Mouse (Mus musculus) retina, embryonic 14.5 days (tissue): ENCODE measurements around the gene Ypel5.

Experiments
- DNase-seq: peaks from one replicate; pipeline ENCODE4 v3.0.0-alpha.2; 2015; ENCODE audit warnings: low spot score

The Ypel5 gene

DNA sequence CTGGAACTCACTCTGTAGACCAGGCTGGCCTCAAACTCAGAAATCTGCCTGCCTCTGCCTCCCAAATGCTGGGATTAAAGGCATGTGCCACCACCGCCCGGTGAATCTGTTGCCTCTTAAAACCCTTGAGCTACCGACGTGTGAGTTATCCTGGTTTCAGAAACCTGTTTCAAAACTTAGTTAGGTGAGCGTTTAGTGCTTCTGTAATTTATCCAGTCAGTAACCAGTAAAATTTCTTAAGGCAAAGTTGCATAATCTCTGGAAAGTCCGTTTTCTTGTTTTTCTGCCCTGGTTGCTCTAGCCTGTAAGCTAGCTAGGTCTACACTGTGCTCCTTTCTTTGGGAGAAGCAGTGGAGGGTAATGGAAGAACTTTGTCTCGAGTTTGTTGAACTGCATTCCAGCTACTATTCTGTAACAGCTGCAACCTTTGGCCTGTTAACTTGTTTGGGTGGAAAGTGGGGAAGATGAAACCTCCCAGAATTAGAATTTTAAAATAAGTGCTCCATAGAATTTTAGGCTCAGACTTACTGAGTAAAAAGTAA lies 8.8 kb downstream of the Ypel5 start:
- DNase-seq, result no peak

- no peak for DNase-seq
These were observed 9.3 kb downstream of the Ypel5 start for GRCm38 (mm10) chr17:72845521-72845920.

- DNase-seq, result no peak
These were observed 19.0 kb downstream of the Ypel5 start for GRCm38 (mm10) chr17:72855298-72855697.

DNA sequence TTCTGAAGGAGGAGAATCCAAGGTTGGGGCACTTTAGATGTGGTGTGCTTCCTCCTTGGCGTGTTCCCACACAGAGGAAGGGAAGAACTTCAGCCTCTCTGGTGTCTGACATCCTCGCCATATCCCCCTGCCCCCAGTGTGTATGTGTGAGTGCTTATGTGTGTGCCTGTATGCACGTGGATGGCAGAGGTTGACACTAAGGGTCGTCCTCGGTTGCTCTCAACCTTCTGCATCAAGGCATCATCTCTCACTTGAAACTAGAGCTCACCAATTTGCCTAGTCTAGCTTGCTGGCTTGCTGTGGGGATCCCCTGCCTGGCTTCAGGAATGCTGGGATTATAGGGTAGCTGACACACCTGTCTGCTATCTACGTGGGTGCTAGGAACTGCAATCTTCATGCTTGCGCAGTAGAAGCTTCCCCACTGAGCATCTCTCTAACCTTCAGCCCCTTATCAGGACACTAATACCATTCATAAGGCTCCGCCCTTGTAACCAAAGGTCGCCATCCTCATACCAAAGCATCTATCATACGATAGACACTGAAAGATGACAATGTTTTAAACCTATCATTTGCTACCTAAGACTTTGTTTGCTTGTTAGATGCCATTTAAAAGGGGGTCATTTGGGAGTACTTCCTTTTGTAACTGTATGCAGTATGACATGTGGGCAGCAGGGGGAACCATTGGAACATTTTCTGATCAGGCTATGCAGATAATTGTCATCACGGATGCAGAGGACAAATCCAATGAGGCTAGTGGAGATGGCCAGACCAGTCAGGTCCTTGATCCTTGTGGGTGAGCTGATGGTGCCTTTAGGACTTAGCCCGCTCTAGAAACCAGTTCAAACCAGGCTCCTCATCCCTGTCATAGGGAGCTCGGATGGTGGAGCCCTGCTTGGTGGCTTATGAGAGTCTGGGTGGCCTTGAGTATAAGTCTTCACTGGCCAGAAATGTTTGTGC lies 21.7 kb downstream of the Ypel5 start:
- DNase-seq, result peak; percentile 81

GRCm38 (mm10) chr17:72863226-72863625 lies 27.0 kb downstream of the Ypel5 start:
- DNase-seq, result no peak

DNA sequence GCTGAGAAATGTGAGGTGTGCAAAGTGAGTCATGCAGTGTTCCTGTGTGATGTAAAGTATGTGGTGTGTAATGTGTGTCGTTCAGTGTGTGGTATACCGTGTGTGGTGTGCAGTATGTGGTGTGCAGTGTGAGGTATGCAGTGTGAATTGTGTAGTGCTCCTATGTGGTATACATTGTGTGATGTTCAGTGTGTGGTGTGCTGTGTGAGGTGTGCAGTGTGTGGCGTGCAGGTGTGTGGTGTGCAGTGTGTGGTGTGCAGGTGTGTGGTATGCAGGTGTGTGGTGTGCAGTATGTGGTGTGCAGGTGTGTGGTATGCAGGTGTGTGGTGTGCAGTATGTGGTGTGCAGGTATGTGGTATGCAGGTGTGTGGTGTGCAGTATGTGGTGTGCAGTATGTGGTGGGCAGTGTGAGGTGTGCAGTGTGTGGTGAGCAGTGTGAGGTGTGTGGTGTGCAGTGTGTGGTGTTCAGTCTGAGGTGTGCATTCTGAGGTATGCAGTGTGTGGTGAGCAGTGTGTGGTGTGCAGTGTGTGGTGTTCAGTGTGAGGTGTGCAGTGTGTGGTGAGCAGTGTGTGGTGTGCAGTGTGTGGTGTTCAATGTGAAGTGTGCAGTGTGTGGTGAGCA lies 30.5 kb downstream of the Ypel5 start:
- no peak for DNase-seq

DNA sequence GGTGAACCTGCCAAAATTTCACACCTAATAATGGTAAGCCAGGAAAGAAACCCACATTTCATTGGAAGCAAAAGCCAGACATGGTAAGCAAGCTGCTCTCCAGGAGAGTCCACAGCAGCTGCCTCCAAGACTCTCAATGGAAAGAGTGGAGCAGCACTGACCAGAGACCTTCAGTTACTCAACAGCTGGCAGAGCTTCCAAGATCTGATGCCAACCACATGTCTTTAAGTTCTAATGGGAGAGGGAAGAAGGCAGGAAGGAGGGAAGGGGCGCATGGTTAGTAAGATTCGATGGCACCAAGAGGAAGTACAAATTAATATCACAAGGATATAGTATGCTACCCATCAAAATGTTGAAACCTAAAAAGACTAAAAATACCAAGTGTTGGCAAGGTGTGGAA lies 31.9 kb downstream of the Ypel5 start:
- DNase-seq, result no peak

- no peak for DNase-seq
These were observed 42.7 kb downstream of the Ypel5 start for GRCm38 (mm10) chr17:72878979-72879378.

GRCm38 (mm10) chr17:72880156-72880555 lies 43.9 kb downstream of the Ypel5 start:
- DNase-seq, result no peak

- no peak for DNase-seq
These were observed 44.8 kb downstream of the Ypel5 start for GRCm38 (mm10) chr17:72881051-72881450.

DNA sequence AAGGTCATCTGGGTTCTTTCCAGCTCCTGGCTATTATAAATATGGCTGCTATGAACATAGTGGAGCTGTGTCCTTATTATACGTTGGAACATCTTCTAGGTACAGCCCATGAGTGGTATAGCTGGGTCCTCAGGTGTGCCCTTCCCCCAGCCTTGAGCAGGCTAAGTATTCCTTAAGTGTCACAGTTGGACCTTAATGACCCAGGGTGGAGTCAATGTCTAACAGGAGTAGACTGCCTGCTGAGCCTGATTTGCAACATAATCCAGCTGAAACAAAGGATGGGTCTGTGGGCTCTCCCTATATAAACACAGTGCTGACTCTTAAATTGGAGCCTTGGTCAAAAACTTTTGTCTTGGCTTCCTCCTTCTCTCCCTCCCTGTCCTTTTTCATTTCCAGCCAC lies 45.6 kb downstream of the Ypel5 start:
- no peak for DNase-seq

- peak; percentile 87 for DNase-seq
These were observed 53.5 kb downstream of the Ypel5 start for GRCm38 (mm10) chr17:72889556-72890397.

DNA sequence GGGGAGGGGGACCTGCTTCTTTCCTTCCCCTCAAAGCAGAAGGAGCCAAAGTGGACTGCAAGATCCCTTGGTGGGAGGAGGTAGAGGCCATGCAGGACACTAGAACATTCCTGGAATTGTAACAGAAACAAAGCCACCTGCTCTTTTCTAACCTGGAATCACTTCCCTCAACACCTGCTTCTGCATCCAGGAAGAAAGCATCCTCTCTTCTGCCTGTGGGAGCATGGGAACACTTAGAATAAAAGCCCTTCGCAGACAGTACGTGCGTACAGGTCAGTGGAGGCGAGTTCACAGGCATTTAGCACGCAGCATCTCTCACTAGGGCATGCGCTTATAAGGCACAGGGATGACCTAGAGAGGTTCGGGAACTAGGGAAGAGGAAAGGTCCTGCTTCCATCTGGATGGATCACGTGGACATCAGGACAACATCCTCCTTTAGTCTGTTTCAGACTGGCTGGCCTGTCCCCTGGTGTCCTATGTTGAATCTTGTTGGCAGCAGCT lies 54.2 kb downstream of the Ypel5 start:
- no peak for DNase-seq

DNA sequence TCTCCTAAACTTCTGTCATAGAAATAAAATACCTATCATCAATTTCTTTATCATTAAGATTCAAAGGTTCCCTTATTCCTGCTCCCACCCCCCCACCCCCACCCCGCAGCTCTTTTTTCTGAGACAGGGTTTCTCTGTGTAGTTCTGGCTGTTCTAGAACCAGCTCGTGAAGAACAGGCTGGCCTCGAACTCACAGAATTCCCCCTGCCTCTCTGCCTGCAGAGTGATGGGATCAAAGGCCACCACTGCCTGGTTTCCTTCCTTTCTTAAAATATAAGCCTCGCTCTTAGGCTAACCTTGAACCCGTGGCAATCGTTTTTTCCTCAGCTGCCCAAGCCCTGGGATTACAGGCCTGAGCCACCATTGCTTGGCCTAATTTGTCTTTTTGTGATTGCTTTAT lies 55.3 kb downstream of the Ypel5 start:
- DNase-seq, result no peak

GRCm38 (mm10) chr17:72895506-72895905 lies 59.3 kb downstream of the Ypel5 start:
- no peak for DNase-seq

- no peak for DNase-seq
These were observed 60.8 kb downstream of the Ypel5 start for GRCm38 (mm10) chr17:72897076-72897475.

DNA sequence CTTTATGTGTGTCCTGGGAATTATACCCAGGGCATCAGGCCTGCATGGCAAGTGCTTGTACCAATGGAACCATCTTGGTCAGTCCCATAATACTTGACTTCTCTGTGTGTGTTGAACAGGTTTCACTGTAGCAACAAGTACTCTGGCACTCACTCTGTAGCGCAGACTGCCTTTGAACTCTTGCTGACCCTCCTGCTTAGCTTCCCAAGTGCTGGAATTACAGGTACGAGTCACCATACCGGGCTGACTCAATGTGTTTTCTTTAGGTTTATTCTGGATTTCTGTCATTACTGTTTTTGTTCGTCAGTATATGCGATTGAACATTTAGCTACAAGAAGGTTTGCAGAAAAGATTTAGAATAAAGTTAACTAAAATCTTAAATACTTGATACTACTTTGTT lies 61.7 kb downstream of the Ypel5 start:
- DNase-seq, result no peak

DNA sequence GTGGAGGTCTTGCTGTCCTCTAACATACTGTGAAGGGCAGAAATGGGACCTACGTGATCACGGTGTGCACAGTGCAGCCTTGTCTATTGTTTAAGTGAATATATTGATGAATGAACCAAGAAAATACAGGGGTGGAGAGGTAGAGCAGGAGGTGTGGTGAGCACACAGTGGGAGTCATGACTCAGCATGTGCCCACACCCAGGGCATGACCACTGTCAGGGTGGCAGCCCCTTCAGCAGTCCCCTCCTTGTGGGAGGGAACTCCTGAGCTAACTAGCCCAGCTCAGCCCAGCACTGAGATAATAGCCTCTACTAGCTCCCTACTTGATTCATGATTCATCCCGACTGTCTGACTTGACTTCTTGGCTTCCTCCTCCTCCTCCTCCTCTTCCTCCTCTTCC lies 62.5 kb downstream of the Ypel5 start:
- no peak for DNase-seq
